Mouse (Mus musculus) ovary, adult 18-20 months (tissue): ENCODE data around the gene Rnaseh2a.
A peak's percentile ranks its signal among the peaks of the same experiment; 100 is the strongest.
"Not testable (repeated sequence)": the region's sequence is repeated elsewhere in the genome, so short reads cannot be mapped to it uniquely, and the experiment has no call there.

ENCODE experiments used
- DNase-seq: peaks from one replicate; pipeline ENCODE4 v3.0.0; 2022; ENCODE audit warnings: low spot score, mixed read lengths

The Rnaseh2a gene

GRCm38 (mm10) chr8:84933767-84934559 lies 35.6 kb downstream of the Rnaseh2a start:
- DNase-seq, result no peak

- no peak for DNase-seq
These were observed 39.0 kb downstream of the Rnaseh2a start for GRCm38 (mm10) chr8:84930582-84930981.

- DNase-seq, result no peak
These were observed 40.9 kb downstream of the Rnaseh2a start for GRCm38 (mm10) chr8:84928456-84929306.

GRCm38 (mm10) chr8:84927513-84927912 lies 42.1 kb downstream of the Rnaseh2a start:
- DNase-seq, result no peak

GRCm38 (mm10) chr8:84925557-84925956 lies 44.0 kb downstream of the Rnaseh2a start:
- no peak for DNase-seq

GRCm38 (mm10) chr8:84921596-84921995 lies 48.0 kb downstream of the Rnaseh2a start:
- no peak for DNase-seq

- no peak for DNase-seq
These were observed 50.9 kb downstream of the Rnaseh2a start for GRCm38 (mm10) chr8:84918646-84919045.

GRCm38 (mm10) chr8:84917781-84918180 lies 51.8 kb downstream of the Rnaseh2a start:
- DNase-seq, result no peak

- no peak for DNase-seq
These were observed 54.3 kb downstream of the Rnaseh2a start for GRCm38 (mm10) chr8:84915269-84915668.

GRCm38 (mm10) chr8:84913960-84914359 lies 55.6 kb downstream of the Rnaseh2a start:
- DNase-seq, result no peak

GRCm38 (mm10) chr8:84913502-84913900 lies 56.1 kb downstream of the Rnaseh2a start:
- DNase-seq, result no peak

- peak; percentile 60 for DNase-seq
These were observed 56.6 kb downstream of the Rnaseh2a start for GRCm38 (mm10) chr8:84912895-84913501.

GRCm38 (mm10) chr8:84912391-84912790 lies 57.2 kb downstream of the Rnaseh2a start:
- DNase-seq, result no peak

GRCm38 (mm10) chr8:84911854-84912253 lies 57.7 kb downstream of the Rnaseh2a start:
- DNase-seq, result no peak

GRCm38 (mm10) chr8:84910551-84910950 lies 59.0 kb downstream of the Rnaseh2a start:
- no peak for DNase-seq

- DNase-seq, result no peak
These were observed 59.6 kb downstream of the Rnaseh2a start for GRCm38 (mm10) chr8:84909949-84910348.

- no peak for DNase-seq
These were observed 60.3 kb downstream of the Rnaseh2a start for GRCm38 (mm10) chr8:84909162-84909767.

GRCm38 (mm10) chr8:84908421-84909161 lies 61.0 kb downstream of the Rnaseh2a start, which contains the start of gene Dnase2a:
TSS of gene Dnase2a (plus strand) at chr8:84908560.
- DNase-seq, result peak; percentile 95

GRCm38 (mm10) chr8:84907979-84908378 lies 61.6 kb downstream of the Rnaseh2a start:
- DNase-seq, result not testable (repeated sequence)

- no peak for DNase-seq
These were observed 62.1 kb downstream of the Rnaseh2a start for GRCm38 (mm10) chr8:84907493-84907892.

GRCm38 (mm10) chr8:84907037-84907436 lies 62.5 kb downstream of the Rnaseh2a start:
- no peak for DNase-seq
